Mouse (Mus musculus) central nervous system, embryonic 14 days (tissue): ENCODE measurements around the gene Tmem110. TPM values are rescaled to one million over a fixed set of nuclear protein-coding genes. Genes with fewer than 3 reads are reported as not detected.

Source experiments
- polyA plus RNA-seq: library from polyadenylated mRNA; depleted of rRNA; stranded (reverse); fragments of >200 nt; gene quantifications from 2 replicates; pipeline ENCODE4 v1.2.3, GENCODE M21; 2012; rRNA removed

Tmem110 gene
- 22.9 and 28.6 TPM in 2 replicates for polyA plus RNA-seq

GRCm38 (mm10) chr14:30825476-30826131 lies at the start of gene Tmem110:
Gene Tmem110, plus strand, starts transcription at chr14:30825590.

GRCm38 (mm10) chr14:30878958-30879571 lies 53.7 kb downstream of the Tmem110 start, which contains the start of gene Mustn1:
Gene Mustn1, plus strand, starts transcription at chr14:30879200.

GRCm38 (mm10) chr14:30886204-30886603 lies 60.8 kb downstream of the Tmem110 start, which contains the start of gene Itih4:
Gene Itih4, plus strand, starts transcription at chr14:30886476.

GRCm38 (mm10) chr14:30923375-30924105 lies 98.2 kb downstream of the Tmem110 start, which contains the start of gene Itih3:
Gene Itih3, minus strand, starts transcription at chr14:30923760.

Other genes starting within 250 kb of the Tmem110 start
- 50.9 and 59.4 TPM in 2 replicates for gene Prkcd, start 199.4 kb upstream of the Tmem110 start, polyA plus RNA-seq
- gene Rft1, start 171.2 kb upstream of the Tmem110 start, polyA plus RNA-seq: 10.8 and 11.9 TPM in 2 replicates
- 9.3 and 10.1 TPM in 2 replicates for gene Sfmbt1, start 110.7 kb upstream of the Tmem110 start, polyA plus RNA-seq
- 0.97 and 3.4 TPM in 2 replicates for gene Mustn1, start 53.6 kb downstream of the Tmem110 start, polyA plus RNA-seq
- gene Itih4, start 60.9 kb downstream of the Tmem110 start, polyA plus RNA-seq: 0.09 and 0.16 TPM in 2 replicates
- gene Itih3, start 98.2 kb downstream of the Tmem110 start, polyA plus RNA-seq: 0.76 and 0.98 TPM in 2 replicates
- gene Itih1, start 117.7 kb downstream of the Tmem110 start, polyA plus RNA-seq: not detected in 2 replicates
- 12.6 and 13.0 TPM in 2 replicates for gene Nek4, start 125.8 kb downstream of the Tmem110 start, polyA plus RNA-seq
- 127 and 128 TPM in 2 replicates for gene Glt8d1, start 175.8 kb downstream of the Tmem110 start, polyA plus RNA-seq
- 242 and 254 TPM in 2 replicates for gene Spcs1, start 176.1 kb downstream of the Tmem110 start, polyA plus RNA-seq
- gene Pbrm1, start 193.5 kb downstream of the Tmem110 start, polyA plus RNA-seq: 39.0 and 44.0 TPM in 2 replicates
- gene Gnl3, start 193.6 kb downstream of the Tmem110 start, polyA plus RNA-seq: 85.3 and 97.7 TPM in 2 replicates